Mouse (Mus musculus) liver, embryonic 14.5 days (tissue): ENCODE measurements around the gene Gabra2.

Experiments
- CTCF ChIP-seq: IDR thresholded peaks from 2 replicates; pipeline ENCODE4 v1.5.1; 2016; ENCODE audit warnings: antibody characterized with exemption, low read depth, control low read depth
- EP300 ChIP-seq: IDR thresholded peaks from 2 replicates; pipeline ENCODE4 v1.6.1; 2016; ENCODE audit warnings: antibody characterized with exemption, low read depth

DNA sequence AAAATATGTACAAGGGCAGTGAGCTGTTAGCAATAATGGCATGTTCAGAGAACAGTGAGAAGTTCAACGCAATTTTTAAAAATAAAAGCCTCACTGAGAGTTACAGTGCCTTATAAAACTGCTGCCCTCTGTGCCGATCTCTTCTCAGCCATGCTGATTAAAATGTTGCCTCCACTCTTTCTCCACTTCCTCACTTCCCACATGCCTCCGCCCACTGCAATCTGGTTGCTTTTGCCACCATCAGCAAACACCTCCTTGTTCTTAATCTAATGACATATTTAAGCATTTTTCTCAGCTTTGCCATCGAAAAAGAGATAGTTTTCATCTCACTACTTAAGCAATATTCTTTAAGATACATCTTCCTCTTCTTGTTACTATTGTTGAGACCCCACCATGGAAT lies 69.7 kb downstream of the Gabra2 start:
- TF ChIP-seq CTCF (no peak), EP300 (no peak)
